Mouse (Mus musculus): ENCODE data around the gene Tbxa2r.

Gene Tbxa2r

DNA sequence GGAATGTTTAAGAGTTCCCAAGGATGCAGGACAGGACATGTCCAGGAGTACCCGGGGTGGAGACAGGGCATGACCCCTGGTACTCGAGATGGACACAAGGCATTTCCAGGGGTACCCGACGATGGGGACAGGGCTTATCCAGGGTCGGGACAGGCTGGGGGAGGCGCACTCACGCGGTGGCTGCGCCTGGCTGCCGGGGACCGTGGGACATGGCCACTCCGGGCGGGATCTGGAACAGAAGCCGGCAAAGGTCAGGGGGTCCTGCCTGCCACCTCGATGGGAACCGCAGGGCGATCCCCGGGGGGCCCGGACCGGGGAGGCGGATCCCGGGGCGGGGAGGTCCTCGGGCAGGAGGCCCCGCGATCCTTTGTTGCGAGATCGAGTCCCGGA is 21.4 kb downstream of the Tbxa2r start:
- DNase-seq = no peak

DNA sequence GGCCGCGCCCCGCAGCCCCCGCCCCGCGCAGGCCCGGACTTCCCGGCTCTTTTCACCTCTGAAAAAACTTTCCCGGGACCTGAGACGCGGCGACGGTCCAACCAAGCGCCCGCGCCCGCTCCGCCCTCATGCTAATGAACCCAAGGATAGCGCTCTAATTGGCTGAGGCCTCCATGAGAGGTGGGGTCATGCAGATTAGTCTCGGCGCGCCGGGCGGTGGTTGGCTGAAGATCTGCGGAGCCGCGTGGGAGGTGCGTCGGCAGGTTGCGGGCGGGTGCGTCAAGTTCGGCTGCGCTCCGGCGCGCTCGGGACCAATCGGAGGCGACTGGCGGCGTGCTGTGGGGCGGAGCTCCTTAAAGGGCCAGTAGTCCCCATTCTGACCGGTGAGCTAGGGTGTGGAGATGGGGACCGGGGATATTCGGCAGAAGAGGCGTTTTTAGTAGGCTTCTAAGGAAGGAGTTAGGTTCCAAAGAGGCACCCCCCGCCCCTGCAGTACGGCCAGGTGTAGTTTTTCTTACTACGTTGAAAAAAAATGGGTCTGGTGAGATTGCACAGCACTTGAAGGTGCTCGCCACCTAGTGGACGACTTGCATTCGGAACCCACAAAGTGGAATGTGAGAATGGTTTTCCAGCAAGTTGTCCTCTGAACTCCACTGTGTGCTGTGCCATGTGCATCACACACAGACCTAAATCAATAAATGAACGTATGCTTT is 22.0 kb downstream of the Tbxa2r start, which contains the start of gene Hmg20b:
TSS of gene Hmg20b (minus strand) at position 130 of the 713 bp plus-strand sequence.
- DNase-seq = peak; percentile 100

DNA sequence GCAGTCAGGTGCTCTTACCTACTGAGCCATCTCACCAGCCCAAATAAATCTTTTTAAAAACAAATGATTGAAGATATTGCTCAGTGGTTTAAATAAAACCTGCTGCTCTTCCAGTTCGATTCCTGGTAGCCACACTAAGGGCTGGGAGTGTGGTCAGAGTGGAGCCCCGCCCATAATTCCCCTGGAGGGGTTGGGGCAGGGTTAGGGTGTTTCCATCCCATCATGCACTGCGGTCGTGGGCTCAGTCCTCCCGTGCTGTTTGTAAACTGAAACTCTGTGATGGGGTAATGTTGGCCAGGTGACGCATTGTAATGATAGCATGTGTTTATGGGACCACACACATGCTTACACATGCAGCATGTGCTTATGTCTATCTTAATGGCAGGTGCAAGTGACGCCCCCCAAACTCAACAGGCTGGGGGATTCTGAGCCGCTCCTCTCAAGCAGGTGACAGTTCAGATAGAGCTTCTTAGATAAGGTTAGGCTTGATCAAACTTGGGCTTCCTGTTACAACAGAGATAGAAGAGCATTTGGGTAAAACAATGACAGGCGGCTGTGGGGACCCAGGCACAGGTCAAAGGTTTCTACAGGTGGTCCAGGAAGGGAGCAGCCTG is 23.3 kb downstream of the Tbxa2r start:
- DNase-seq = no peak

DNA sequence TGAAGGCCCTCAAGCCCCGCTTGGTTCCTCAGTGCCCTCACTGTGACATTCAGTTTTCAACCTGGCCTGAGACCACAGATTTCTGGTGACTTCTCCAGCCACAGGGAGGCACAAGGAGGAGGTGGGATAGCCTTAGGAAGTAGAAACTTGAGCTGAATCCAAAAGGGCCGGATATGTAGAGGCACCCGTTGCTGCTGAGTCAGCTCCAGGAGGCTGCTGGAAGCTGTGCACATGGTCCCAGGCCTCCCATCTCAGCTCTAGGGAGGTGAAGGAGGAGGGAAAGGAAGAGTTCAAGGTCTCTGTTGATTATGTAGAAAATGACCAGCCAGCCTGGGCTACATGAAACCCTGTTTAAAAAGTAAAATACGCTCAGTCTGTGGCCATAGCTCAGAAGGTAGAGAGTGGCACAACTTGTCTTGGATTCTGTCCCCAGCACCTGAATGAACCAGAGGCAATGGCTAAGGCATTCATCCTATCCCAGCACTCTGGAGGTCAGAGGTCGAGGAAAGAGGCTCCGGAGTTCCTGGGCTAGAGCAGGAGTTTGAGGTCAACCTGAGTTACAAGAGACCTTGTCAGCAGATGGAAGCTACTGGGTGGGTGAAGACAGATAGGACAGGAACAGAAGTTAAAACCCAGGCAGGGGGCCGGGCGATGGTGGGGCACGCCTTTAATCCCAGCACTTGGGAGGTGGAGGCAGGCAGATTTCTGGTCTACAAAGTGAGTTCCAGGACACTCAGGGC is 26.4 kb downstream of the Tbxa2r start:
- DNase-seq = no peak

DNA sequence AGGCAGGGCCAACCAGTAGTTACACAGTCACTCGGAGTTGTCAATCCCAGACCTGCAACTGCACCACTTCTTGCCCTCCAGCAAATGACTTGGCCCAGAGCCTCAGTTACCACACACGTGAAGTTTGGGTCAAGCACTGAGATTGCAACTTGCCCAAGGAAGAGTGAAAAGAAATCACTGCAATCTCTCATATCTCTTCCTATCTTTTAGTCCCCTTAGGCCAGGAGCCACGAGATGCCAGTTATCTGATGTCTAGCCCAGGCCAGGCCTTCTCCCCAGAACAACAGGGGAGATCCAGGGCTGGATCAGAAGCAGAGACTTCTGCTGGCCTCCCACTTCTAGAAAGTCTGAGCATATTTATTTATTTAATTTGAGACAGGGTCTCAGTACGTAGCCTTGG is 27.0 kb downstream of the Tbxa2r start:
- DNase-seq = no peak

DNA sequence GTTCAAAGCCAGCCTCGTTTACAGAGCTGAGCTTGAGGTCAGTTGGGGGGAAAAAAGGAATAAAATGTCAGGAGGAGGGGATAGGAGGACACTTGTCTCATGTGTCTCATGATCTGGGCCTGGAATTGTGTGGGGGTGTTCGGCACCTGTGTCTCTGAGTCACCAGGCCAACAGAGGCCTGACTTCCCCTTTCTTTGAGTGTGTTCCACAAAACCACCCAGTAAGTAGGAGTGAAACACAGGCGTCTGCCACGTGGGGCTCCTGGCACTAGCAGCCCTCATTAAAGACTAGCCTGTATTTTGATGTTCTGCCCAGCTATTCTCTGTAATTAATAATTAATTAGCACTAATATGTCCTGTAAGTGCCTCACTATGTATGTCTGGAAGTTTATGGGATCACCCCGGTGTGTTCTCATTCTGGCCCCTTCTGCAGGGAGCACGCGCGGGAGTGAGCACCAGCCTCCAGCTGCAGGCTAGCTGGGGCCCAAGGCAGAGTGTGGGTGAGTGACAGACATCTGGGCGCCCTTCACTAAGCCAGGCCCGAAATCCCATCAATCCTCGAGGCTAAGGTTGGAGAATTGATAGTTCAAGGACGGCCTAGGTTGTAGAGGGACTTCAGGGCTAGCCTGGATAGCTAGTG is 27.9 kb downstream of the Tbxa2r start:
- no peak for DNase-seq

DNA sequence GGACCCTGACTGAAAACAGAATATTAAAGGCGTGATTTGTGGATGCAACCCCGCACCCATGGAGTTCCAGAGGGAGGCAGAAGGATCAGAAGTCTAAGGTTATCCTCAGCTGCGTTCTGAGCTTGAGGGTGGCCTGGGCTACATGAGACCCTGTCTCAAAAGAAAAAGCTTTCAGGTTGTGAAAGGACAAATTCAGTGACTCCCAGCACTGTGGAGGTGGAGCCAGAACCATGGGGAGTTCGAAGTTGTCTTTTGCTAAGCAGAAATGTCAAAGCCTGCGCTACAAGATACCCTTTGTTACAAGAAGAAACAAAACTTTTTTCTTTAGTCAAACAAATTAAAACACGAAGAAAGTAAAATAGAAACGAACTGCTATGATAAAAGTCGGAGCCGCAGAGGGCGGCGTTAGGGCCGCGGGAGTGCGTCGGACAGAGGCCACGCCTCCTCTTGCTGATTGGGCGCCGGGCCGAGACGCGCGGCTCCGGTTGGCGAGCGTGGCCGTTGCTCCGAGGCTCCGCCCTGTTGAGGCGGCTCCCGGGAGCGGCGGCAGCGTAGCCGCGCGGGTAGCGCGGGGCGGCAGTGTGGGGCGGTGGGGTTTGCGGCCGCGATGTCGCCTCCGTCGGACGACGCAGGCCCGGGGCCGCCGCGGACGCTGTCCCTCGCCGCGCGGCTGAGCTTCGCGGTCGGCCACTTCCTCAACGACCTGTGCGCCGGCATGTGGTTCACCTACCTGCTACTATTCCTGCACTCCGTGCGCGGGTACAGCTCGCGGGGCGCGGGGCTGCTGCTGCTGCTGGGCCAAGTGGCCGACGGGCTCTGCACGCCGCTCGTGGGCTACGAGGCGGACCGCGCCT is 28.7 kb downstream of the Tbxa2r start, which contains the start of gene Mfsd12:
TSS of gene Mfsd12 (plus strand) at position 501 of the 854 bp plus-strand sequence.
- peak; percentile 93 for DNase-seq

DNA sequence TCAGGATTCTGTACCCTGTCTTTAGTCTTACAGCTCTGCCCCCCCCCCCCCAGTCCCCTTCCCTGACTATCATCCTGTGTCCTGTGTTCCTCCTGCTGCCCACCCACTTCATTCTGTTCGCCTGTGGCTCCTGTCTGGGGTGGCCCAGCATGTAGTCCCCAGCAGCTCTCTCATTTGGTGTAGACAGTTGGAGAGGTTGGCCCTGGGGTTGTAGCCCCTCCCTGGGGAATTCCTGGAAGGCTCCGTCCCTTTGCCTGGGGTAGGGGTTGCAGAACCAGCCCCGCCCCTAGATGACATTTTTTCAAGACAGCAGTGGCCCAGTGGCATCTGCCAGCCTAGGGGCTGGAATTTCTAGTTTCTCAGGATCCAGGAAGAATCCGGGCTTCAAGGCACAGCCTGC is 29.7 kb downstream of the Tbxa2r start:
- DNase-seq = no peak

DNA sequence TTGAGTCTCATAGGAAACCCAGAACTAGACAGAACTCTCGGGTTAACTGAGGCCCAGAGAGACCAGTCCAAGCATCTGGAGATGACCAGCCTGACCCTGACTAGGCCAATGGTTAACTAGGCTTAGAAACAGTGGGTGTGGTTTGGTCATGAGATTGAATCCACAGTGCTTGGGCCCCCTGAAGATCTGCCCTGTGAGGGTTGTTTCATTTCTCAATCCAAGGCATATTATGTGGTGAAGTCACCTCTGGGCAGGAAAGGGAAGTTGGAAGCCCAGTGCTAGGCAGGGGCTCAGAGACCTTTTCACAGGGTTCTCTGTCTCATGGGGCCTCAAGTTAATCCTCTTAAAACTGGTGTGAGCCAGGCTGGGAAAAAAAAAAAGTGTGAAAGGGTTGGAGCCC is 30.3 kb downstream of the Tbxa2r start:
- DNase-seq = no peak

DNA sequence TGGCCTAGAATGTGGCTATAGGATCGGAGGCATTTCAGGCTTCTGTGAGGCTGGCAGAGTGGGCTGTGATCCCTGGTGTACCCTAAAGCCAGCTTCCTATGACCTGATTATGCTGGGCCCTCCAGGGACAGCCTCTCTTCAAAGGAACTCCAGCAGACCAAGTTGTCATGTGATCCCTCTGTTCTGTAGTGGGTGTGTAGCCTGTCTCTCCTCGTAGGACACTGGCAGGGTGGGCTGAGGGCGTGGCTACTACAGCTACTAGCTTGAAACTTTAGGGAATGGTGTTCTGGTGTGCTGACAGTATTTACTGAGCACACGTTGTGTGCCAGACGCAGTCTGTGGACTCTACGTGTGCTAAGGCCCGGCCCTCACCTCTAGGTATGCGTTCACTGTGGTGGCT is 32.2 kb downstream of the Tbxa2r start:
- DNase-seq = no peak

DNA sequence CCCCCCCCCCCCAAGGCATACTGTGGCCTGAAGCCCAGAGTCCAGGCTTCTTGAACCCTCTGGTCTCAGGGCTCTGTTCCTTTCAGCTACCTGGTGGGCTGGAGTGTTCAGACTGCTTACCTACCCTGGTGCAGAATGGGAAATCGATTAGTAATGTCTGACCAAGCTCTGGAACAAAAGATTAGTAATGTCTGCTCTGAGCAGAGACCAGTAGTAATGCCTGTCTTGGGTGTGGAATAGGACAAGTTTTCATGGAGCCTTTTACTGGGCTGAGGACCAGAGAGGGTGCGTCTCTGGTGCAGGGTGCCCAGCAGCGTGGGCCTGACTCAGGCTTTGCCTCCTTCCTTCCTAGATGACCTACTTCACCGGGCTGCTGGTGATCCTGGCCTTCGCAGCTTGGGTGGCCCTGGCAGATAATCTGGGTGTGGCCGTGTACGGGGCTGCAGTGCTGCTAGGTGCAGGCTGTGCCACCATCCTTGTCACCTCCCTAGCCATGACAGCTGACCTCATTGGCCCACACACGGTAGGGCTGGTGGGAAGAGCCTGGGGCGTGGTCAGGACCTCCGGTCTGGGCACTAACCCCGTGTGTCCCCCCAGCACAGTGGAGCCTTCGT is 33.9 kb downstream of the Tbxa2r start:
- DNase-seq = no peak

DNA sequence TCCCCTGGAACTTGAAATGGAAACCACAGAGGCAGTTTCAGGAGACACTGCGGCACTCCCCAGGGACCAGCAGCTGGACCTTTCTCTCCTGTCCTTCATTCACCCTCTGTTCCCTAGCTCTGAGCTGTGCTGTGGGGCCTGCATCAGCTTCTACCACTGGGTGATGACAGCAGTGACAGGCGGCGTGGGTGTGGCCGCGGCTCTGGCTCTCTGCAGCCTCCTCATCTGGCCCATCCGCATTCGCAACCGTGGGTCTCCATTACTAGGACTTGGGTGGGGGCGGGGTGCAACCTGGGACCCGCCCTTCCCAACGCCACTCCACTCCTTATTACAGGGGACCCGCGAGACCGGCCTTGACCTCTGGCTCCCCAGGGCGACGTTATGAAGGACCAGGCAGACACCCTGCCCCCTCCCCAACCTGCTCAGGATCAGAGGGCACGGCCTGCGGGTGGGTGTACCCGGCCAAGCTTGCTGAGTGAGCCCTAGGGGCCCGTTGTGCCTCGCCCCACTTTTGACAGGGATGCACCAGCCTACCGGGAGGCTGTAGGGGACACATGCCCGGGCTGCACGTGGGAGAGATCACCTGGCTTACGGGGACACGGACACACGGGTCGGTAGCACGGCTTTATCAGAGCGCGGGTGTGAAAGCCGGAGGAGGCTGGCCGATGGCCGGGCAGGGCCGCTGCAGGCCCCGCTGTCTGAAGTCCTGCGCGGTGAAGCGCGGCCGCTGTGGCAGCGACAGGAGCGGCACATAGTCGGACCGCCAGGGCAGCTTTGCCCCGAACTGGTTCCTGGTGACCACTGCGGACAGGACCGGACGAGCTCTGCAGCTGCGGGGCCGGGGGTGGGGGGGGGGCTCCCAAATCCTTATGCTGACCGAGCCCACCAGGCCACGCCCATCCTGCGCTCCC is 35.2 kb downstream of the Tbxa2r start:
- DNase-seq = no peak

DNA sequence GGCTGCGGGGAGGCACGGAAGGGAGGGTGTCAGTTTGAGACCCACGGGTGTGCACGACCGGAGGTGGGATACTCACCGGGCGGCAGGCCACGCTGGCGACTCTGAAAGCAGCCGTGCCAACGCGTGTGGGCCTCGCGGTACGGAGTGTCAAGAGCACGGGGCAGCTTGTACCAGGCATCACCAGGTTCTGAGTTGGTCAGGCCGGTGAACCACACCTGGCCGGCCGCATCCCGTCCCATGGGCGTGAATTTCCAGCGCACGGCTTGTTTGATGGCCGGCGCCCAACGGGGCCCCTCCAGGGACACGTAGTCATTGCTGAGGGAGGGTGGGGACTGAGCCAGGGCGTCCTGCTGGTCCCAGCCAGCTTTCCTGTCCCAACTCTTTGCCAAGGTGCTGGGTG is 36.1 kb downstream of the Tbxa2r start:
- no peak for DNase-seq

DNA sequence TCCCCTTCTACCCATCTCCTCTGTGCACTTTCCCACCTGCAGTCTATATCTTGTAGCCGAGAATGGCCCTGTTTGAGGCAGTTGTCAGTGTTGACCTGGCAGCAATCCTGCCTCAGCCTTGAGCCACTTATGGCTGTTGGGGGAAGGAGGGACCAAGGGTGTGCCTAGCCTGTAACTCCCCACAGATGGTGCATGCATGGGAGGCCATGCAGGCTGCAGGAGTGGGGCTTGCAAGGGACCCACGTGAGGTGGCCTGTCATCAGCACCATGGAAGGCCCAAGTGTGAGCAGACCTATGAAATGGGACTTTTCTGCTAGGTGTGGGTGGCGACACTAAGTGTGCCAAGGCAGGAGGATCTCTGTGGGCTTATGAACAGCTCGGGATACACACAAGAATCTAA is 36.5 kb downstream of the Tbxa2r start:
- DNase-seq = no peak

DNA sequence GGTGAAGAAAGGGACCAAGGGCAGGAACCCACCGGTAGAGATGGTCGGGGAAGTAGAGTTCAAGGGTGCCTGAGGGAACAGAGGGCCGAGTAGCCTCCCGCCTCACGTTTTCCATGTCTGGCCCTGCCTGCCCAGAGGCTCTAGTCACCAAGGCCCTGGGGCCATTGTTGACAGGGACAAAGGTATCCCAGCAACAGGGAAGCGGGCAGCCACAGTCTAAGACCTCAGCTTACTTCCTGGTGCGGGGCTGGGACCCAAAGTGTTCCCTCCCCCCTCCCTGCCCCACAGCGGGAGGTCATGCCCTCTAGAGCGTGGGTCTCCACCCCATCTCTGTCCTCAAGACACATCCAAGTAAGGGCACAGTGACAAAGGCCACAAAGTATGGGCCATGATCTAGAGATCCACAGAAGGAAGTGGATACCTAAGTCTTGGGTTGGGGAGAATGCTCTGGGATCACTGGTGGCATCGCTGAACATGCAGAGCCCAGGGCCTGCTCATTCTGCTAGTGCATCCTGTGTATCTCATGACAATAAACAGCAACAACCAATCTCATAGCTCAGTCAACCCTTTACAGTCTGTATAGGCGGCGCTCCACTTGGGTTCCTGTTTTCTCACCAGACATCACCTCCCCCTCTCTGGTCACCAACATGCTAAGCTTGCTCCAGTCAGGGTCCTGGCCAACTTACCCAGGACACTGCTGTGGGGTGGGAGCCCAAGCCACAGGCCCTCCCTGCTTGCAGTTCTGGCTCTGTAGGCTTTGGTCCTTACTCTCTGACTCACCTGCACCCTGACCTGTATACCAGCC is 37.3 kb downstream of the Tbxa2r start, which contains the start of gene 4930404N11Rik:
TSS of gene 4930404N11Rik (minus strand) at position 145 of the 805 bp plus-strand sequence.
- peak; percentile 72 for DNase-seq

DNA sequence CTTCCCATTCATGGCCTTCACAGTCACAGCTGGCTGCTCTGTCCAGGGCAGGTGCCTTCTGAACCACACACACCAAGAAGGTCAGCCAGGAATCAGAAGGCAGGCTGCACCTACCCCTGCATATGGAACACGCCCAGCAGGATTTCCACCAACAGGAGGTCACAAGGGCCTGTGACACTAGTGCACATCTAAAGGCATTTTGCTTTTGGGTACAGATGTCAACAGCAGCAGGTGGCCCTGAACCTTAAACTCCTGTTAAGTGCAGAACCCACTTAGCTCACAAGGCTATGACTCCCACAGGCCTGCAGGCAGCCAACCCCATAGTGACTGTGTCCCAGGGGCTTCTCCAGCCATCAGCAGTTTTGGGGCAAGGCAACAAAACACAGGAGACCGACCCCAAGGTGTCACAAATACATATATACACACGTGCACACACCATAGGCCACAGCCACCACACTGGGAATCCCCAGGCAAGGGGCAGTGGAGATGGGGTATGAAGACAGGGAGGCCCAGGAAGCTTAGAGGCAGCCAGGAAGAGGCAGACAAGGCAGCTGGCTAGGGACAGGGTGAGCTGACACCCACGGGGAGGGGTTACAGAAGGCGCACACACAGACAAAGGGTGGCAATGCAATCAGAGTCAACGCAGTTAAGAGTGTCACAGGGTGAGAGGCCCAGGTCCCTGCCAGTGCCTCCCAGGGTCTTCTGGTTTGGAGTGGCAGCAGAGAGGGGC is 38.1 kb downstream of the Tbxa2r start:
- DNase-seq = no peak

DNA sequence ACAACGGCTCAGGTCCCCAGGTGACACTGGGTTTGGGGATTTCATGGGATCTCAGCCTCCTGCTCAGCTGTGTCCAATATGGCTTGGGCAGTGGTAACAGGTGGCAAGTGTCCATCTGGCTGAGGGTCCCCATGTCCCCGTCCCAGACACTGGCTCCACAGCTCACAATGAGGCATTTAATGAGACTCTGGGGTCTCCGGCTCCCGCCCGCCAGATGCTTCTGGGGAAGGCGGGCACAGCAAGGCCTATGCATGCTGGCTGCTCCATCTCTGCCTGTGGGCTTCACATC is 38.6 kb downstream of the Tbxa2r start:
- DNase-seq = no peak

DNA sequence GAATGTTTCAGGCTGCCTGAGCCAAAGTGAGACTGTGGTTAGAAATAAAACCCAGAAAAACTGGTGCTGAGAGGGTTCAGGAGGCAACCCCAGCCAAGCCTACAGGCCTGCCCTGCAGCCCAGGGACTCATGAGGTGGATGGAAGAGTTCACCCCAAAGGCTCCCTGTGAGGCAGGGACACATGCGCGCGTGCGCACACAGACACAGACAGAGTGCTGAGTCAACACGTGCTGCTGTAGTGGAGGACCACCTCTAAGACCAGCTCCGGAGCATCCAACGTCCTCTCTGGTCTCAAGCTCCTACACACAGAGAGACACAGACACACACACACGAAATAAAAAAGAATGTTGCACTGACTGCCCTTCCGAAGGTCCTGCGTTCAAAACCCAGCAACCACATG is 46.8 kb downstream of the Tbxa2r start:
- no peak for DNase-seq

DNA sequence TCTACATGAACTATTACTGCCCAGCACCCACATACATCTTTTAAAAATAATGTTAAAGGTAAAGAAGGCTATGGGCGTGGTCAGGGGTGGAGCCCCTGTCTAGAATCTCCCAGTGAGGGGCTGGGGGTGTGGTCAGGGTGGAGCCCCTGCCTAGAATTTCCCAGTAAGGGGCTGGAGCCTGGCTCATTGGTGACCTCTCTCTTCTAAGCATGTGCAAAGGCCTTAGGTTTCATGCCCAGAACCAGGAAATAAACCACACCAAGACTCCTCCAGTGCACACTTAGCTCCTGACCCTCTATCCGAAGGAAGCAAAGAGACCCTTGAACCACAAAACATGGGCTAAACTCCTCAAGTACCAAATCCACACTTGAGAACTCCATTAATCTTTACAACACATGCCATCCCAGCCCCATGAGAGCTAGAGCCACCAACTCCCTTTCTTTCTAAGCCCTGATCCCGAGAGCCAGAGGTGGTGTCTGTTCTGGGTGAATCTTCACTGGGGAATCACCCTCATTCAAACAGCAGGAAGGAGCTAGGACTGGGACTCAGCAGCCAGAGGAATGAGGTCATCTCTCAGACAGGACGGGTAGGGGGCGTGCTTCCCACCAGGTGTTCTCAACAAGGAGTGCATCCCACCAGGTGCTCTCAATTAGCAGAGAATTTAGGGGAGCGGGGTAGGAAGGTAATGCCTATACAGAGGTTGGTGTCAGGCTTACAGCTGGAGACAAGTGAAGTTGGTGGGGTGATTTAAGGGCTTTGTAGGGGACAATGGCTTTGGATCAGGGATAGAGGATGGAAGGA is 48.2 kb downstream of the Tbxa2r start:
- DNase-seq = no peak
